Mouse (Mus musculus) cerebellum, adult 11-12 months (tissue): ENCODE measurements around the gene Lpp.

Experiments used
- DNase-seq: peaks from one replicate; pipeline ENCODE4 v3.0.0; 2022

Gene Lpp

DNA sequence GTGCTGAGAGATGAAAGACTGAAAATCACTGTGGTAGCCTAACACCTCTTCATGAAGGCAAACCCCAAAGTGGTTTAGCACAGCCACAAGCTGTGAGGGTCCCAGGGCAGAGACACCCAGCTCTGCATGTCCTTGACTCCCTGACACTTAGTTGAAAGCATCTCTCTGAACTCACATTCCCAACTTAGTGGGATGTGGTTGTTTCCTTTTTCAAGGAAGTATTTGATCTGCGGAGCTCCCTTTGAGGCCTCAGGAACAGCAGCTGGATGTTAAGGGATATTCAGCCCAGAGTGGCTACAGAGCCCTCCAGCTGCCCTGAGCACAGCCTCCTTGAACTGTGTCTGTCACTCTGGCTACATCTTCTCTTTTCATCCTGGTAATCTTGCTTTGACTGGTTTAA, 48.0 kb downstream of the Lpp start:
- DNase-seq, result no peak

DNA sequence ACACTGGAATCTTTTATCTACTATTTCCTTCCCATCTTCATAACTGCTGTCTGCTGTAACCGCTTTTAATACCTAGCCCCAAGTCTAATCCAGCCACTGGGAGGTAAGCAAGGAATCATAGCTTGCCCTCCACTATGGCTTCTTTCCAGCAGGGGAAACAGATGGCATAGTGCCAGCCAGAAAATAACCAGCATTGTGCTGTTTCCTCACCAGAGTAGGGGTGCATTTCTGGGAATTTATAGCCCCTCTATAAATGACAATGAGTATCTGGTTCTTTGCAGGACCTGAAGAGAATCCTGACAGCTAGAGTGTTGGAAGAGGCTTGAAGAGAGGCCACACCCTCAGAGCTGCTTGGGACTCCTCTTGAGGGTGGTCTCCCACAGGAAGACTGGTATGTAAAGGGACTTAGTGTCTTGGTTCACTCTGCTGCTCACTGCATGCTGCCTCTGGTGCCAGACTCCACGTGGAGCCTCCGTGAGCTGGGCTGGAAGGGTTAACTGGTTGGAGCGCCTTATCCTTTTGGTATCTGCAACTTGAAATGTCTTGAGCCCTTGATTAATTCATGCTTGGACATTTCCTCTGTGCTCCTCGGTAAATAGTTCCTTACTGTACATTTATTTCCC, 49.3 kb downstream of the Lpp start:
- DNase-seq, result no peak

DNA sequence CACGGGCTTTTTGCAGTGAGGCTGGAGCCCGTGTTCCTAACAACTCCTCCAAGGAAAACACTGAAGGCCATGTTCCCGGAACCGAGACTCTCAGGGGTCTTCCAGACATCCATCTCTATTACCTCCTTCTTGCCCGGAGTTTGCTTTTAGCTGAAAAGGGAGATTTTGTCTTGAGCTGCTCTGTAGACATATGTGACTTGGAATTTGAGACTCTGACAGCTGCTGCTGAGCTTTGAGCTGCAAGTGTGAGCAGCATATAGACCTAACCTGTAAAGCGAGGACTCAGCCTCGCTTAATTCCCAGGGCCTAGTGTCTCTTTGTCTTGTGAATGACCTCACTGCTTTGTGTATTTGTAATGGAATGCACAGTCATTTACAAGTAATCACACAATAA, 49.8 kb downstream of the Lpp start:
- no peak for DNase-seq

DNA sequence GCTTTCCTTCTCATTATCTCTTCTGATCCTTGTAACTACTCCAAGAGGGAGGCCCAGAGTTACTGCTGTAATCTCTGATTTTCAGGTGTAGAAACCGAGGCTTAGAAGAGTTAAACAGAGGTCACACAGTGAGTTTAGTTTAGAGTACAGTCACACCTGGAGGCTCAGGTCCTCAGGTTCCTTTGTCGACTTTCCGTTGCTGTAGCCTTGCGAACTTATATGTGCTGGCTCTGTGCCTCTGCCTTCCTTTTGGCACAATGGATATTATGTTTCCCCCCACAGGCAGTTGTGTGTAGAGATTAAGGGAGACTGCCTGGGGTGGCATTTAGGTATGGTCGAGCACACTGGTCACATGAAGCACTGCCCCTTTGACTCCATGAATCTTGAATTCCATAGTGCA, 50.2 kb downstream of the Lpp start:
- DNase-seq, result no peak

DNA sequence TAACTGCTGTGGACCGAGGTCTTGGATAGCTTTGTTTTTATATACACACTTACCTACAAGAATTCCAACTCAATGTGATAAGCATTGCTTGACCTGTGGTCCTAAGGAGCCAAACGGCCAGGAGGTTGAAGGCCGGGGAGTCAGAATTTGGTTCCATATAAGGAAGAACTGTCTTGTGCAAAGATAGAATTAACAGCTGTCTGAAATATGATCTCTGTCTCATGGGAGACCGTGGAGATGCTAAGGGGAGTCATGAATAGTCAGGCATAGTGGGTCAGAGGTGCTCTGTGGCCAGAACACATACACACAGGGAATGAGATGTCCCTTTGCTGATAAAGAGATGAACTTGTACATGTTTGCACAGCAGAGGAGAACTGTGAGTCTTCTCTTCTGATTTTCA, 51.5 kb downstream of the Lpp start:
- no peak for DNase-seq

DNA sequence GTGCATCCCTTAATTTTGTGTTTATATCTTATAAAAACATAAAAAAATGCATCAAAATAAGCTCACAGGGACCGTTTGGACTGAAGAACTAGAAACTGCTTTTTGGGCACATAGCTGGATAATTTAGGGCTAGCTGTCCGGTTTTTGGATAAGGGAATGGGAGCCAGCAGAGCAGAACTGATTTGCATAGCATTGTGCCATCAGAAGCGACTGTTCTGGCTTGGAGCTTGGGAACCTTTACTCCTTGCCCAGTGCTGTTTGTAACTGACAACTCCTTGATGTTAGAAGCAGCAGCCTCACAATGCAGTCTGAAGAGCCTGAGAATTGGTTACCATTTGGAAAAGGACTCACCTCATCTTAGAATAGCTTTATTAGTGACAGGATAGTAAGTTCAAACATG, 52.2 kb downstream of the Lpp start:
- DNase-seq, result no peak

DNA sequence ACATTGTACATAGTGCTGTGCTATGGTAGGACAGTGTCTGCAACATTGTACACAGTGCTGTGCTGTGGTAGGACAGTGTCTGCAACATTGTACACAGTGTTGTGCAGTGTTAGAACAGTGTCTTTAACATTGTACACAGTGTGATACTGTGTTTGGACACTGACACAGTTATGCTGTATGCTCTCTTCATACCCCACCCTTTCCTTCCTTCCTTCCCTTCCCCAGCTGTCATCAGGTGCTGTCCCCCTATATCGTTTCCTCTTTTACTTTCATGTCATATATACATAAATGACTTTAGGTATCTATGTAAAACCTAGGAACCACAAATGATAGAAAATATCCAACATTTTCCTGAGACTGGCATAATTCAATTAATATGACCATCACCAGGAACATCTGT, 53.1 kb downstream of the Lpp start:
- no peak for DNase-seq

DNA sequence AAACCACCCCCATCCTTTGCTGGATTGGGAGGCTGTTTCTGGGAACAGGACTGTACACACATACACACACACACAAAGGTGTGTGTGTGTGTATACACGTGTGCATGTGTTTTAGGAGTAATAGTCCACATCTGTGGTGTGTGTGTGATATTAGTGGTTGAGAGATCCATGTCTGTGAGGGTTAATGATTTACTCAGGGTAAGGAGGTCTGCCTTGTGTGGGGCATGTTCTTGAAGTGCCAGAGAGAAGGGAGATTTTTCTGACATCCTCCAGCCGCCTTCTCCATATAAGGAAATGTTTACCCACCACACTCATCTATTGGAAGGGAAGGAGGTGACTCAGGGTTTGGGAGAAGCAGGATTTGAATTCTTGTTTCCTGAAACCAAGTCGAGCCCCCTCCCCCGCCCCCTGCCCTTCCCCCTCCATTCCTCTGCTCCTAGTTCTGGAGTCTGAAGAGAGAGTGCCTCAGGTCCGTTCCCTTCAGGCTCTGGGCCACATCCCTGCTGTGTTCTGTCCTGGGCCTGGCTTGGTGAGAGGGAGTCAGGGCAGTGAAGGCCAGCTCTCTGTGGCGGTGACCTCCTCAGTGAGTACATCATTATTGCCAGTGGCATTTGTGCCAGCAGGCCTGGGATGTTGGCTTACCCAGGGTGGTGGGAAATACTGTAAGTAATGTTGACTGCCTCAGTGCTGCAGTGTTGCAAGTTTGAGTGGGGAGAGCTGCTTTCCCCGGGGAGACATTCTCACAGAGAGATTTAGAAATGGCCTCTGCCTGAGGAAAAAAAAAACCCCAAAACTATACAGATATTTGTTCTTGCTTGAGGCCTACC, 54.6 kb downstream of the Lpp start:
- DNase-seq, result no peak

DNA sequence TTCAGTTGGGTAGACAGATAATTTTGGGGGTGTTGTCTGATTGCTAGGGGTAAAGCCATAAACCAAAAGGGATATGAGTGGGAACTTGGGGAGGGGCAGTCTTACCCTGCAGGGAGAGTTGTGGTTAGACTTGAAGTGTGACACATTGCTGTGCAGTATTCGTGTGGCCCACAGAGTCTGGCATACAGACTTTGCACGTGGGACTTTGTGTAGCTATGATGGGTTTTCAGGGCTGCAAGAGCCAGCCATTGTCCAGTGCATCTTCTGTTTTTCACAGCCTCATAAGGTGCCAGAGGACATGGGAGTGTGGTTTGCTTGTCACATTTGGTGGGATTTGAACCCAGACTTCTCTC, 55.2 kb downstream of the Lpp start:
- no peak for DNase-seq

DNA sequence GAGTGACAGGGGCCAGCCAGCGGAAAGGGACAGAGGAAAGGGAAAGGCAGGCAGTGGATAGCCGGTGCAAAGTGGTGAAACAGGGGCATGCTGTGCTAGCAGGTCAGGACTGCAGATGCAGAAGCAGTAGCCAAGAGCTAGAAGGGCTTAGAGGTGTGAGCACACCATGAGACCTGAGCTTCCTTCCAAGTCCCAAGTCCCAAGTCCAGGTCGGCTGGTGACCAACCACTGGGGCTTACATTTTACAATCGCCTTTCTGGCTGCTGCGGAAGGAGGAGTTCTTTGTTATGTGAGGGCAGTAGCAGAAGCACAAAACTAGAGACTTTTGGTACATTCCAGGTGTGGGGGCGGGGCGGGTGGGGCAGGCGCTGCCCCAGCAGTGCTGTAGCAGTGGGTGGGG, 56.5 kb downstream of the Lpp start:
- peak; percentile 63 for DNase-seq

DNA sequence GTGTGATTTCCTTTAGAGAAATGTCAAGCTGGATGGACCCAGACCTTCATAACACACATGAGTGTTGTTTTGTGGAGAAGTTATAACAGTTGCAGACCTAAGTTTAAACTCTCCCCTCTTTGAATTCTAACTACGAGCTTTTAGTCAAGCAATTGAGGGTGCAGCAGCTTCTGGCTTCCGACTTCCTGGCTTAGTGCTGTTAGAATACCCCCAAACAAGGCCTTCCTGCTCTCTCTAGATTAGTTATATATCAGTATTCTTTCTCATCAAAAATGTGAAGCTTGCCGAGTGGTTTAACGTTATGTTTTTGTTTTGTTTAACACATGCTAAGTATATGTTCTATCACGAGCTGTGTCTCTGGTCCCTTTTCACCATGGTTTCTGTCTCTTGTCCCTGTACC, 56.9 kb downstream of the Lpp start:
- DNase-seq, result no peak

DNA sequence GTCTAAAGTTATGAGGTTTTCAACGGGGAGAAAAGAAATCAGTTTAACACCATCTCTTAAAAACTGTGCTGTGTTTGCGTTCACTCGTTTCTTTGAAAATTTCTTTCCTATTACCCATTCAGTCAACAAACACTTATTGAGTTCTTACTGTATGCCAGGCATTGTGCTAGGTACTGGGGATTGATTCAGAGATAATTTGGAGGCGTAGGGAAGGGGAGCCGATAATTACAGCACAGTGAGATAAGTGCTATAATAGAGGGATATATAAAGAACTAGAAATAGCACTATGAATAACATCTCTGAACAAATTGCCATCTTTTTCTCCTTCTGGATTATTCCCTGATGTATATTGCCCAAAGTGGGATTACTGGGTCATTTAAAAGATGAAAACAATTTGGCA, 57.8 kb downstream of the Lpp start:
- DNase-seq, result no peak

DNA sequence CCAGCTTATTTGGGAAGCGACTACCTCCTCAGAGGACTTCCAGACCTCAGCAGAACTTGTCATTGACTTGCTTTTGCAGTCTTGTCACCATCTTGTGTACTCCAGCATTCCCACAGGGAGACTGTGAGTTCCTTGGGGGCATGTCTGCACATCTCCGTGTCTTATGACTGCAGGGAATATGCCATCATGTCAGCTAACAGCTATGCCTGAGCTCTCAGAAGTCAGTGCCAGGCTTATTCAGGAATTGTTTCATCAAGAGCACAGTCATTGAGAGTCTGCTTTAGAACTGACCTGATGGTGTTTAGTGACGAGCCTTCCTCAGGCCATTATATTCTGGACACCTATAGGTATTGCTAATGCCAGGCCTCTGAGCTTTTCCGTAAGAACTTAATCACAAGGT, 60.2 kb downstream of the Lpp start:
- DNase-seq, result no peak

DNA sequence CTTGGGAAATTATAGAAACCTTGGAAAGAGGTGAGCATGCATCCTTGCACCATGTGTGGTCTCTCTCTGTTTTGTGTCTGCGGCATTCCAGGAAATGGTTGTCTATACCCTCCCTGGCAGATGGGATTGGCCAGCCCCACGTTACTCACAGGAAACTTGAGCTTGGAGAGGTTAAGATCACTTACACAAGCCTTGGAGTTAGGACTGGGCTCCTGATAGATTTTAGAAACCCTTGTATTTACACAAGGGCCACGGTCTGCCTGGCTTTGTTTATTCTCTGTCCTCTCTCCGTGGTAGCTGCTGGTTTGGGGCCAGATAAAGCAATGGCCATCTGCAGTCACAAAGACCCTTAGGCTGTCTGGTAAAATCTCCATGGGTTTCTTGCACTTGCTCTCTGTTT, 61.2 kb downstream of the Lpp start:
- DNase-seq, result no peak

DNA sequence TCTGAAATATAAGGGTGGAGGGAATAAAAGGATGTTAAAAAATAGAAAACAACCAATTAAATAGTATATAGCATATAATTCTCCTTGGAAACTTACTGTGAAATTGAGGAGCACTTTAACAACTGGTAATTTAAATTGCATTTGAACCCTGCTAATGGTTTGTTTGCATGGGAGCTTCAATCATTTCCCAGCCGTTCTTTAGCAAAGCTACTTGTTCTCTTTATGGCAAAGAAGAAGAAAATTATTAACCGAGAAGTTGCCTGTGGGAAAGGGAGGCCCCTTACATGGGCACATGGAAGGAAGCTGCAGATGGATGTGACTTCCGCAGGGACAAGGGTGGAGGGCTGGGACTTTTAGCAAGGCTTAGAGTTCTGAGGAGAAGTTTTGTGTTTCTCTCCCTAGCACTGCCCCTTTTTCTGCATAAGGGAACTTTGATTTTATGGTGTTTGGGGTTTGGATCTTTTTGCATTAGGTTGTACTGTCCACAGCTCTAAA, 62.1 kb downstream of the Lpp start:
- DNase-seq, result no peak

DNA sequence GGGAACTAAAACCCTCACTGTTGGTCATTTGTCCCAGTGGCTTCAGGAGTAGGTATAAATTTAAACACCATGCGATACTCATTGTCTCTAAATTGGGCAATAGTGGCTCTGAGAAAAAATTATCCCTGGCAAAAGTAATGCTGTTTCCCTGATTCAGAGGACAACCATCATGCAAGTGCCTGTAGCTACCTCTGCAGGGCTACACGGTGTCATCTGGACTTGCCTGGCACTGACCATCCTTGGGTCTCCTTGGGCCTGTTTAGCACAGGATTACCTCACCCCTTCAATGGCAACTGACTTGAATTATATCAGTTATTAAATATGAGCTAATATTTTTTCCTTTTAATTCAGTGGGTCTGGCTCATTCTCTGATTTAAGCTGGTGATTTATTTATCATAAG, 70.5 kb downstream of the Lpp start:
- DNase-seq, result no peak

DNA sequence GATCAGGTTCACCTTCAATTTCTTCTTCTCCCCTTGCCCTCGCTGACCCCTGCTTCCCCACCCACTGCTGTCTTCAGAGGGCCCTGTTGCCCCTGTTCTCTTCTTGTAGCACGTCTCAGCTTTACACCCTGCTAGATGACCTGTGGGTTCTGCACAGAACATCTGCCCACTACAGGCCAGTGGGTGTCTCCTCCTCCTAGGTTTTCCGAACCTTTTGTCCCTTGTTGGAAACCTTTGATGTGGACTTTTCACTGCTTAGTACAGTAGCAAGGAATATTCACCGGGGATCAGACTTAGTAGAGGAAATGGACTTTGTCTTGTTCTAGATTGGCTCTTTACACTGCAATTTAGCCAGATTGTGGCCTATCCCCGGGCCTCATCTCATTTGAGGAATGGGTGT, 71.1 kb downstream of the Lpp start:
- no peak for DNase-seq

DNA sequence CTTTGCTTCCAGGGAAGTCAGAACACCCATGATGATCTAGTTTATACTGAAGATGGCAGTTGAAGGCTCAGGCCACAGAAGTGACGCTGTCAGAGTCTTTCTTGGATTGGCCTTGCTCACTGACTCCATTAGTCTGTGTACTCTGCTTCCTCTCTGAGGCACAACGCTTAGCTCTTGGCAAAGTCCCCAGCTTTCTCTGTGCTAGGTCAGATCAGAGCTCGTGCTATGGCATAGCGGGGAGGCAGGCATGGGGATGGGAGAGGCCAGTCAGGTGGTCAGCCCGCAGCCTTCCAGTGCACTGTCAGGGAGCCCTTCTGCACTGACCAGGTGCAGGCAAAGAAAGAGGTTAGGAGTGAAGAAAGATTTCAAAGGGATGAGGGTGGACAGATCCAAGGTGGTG, 72.3 kb downstream of the Lpp start:
- peak; percentile 70 for DNase-seq

DNA sequence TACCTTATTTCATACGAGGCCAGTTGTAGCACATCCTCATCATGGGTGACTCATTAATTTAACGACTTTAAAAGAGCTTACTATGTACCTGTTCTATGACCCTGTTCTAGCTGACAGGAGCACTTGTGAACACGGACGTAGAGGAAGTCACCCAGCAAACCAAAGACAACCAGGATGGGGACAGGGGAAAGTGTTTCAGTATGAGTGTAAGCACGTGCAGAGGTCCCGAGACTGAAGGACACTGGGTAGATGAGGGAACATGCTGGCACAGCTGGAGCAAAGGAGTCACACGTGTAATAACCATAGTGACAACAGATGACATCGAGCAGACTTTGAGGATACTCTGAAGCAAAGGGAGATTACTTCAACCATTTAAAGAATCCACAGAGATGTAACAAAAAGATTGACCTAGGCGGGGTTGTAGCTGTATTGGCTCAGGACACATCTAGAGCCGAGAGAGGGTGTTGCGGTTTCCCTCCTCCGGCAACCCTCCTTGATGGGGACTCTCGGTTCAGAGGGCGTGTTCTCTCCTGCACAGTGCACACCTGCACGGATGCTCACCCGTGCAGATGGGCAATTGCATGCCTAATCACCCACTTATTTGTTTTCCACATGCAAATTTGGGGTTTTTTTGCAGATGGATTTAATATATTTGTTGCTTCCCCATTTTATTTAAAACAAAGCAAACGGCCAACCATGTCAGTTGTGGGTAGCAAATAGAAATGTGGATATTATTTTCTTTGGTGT, 74.4 kb downstream of the Lpp start:
- no peak for DNase-seq

DNA sequence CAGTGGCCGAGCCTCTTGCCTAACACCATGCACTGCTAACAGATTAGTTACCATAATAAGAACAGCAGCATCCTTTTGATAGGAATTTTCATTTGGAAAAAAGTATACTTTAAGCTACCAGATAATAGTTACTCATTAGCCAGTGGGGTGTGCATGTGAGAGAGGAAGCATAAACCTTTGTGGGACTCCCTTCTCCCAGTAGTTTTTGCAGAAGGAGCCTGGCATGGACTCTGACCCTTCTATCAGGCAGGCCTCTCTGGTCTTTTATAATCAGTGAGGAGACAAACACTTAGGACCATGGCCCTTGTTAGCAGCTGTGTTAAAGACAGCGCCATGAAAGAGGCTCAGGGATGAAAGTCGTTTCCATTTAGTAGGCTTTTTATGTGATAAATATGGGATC, 76.0 kb downstream of the Lpp start:
- no peak for DNase-seq

DNA sequence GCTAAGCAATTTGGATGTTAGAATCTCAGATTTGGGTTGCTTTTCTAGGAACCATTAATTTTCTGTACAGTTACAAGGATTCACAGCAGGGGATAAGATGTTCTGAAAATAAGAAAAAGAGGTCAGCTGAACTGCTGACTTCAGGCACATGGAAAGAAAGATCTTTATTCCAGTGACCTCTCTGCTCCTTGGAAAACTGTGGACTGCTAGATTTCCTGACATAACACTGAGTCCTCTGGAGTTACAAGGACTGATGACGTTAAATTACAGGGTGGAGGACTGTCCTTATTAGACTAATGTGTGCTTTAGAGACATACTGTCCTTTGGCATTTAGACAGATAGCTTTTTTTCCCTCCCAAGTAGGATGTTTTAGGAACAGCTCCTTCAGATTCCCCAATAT, 77.3 kb downstream of the Lpp start:
- no peak for DNase-seq

DNA sequence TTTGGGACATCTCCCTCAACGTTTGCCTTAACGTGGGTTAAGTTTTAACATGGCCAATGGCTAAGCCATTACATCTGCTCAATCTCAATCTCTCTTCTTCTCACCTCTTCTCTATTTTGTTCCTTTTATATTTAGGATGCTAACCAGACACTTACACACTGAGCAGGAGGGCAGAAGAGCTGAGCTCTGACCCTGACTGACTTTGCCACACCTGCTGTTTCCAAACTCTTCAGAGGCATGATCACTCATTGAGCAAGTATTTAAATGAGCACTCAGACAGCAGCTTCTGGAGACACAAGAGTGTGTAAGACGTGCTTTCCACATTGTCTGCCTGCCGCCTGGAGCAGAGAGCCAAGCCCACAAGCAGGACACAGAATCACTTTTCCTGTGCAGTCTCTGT, 77.7 kb downstream of the Lpp start:
- DNase-seq, result no peak

DNA sequence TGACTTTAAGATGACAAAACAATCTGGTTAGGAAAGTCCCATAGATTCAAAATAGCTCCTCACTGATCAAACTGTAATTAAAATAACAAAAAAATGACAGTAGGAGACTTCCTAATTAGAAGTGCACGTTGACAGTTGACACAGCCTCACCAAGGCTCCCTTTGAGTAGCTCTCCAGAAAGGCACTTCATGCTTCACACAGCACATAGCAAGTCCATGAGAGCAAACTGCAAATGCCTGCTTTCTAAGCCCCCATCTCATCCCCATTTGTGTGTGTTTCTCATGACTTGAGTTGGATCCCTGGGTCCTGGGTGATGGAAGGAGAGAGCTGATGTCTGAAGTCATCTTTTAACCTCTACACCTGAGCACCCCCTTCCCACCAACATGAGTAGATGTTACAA, 78.5 kb downstream of the Lpp start:
- no peak for DNase-seq

DNA sequence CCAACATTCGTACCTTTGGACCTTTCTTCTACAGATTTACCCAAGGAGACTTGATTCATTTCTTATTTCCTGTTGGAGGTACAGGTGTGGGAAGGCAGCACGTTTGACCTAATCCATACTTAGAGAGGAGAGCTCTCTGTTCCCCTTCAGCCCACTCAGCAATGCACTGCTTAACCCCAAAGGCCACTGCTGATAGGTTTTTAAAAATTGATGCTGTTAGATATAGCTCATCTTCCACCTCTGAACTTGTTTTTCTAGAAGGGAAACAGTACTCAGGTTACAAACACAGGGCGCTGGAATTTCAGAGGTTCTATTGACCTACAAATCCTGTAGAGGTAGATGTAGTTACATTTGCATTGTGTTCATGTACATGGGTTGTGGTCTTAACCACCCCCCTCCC, 80.7 kb downstream of the Lpp start:
- DNase-seq, result no peak
